Mouse (Mus musculus): Measurements from ENCODE around the gene Cdk2ap2.

- no peak for TF ChIP-seq CTCF (IDR thresholded peaks at IDR 0.05; ENCODE audit: low read depth, low read length)
- TF ChIP-seq GATA1 (IDR thresholded peaks at IDR 0.05; ENCODE audit: borderline replicate concordance, low read length) = no peak
Measured at GRCm38 (mm10) chr19:4144550-4145498, 47.8 kb downstream of the Cdk2ap2 start.
